In the genomic region with DNA sequence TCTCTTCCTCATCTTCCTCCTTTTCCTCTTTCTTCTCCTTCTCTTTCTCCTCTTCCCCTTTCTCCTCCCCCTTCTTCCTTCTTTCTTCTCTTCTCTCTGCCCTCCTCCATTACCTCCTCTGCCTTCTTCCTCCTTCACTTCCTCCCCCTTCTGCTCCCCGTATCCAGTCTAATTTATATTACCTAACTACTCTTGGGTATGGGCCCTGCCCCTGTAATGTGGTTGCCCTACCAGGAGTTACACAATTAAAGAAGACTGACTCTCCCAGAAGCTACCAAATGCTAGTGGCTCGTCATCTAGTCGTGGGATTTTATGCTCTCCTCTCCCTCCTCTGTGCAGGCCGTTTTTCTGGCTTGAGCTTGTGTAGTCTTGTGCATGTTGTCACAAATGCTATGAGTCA, we compare ENCODE assay signal across 12 mouse cellular contexts.
"Had no signal": no experiment of that assay in that cellular context is flagged by ENCODE, and none has a peak within 500 bp of the region (broad histone marks: within the 10 kb centered on the region; RNA-seq: fewer than 3 reads in every experiment).

No protein-coding gene starts in this region.

- H3K9ac ChIP-seq: limb, embryonic 15.5 days; liver, embryonic 12.5 days; lung, embryonic 15.5 days; midbrain, embryonic 15.5 days had no signal

- H3K27ac ChIP-seq: limb, embryonic 15.5 days; liver, embryonic 12.5 days; lung, embryonic 15.5 days; midbrain, embryonic 10.5 days; midbrain, embryonic 15.5 days had no signal

- H3K4me3 ChIP-seq: limb, embryonic 15.5 days; liver, embryonic 12.5 days; lung, embryonic 15.5 days; midbrain, embryonic 10.5 days; midbrain, embryonic 15.5 days had no signal

- H3K36me3 ChIP-seq: limb, embryonic 15.5 days; liver, embryonic 12.5 days; lung, embryonic 15.5 days; midbrain, embryonic 10.5 days; midbrain, embryonic 15.5 days had no signal

- DNase-seq: kidney, adult 8-10 months; kidney, postnatal 25 days; lung, postnatal 14 days; right cerebral cortex, adult 18-20 months; right cerebral cortex, postnatal 25 days; thymus, postnatal 36 days had no signal

- H3K4me2 ChIP-seq: limb, embryonic 15.5 days; liver, embryonic 12.5 days; lung, embryonic 15.5 days; midbrain, embryonic 15.5 days had no signal

- ATAC-seq: intestine, postnatal 0 days; liver, embryonic 12.5 days; midbrain, embryonic 15.5 days had no signal

- H3K9me3 ChIP-seq: limb, embryonic 15.5 days; liver, embryonic 12.5 days; lung, embryonic 15.5 days; midbrain, embryonic 10.5 days; midbrain, embryonic 15.5 days had no signal
